Mouse (Mus musculus) lung, postnatal 0 days (tissue): Measurements from ENCODE around the gene Tmem50b. TPM values are rescaled to one million over a fixed set of nuclear protein-coding genes. Genes with fewer than 3 reads are reported as not detected.

Experiments
- ATAC-seq: fragments of 200-750 bp; cut with Nextera tagmentation; 2 replicates; pipeline ENCODE4 v1.8.0; 2017; ENCODE audit warnings: moderate library complexity
- DNase-seq: peaks from one replicate; pipeline ENCODE4 v3.0.0-alpha.2; 2016; ENCODE audit warnings: low spot score
- H3K27ac ChIP-seq: fragments of 300-500 bp; sonication (generic); 2 replicates; pipeline ENCODE4 v1.5.1; 2014; ENCODE audit warnings: antibody characterized with exemption, mild to moderate bottlenecking, low read length, mixed read lengths
- H3K27me3 ChIP-seq: fragments of 300-500 bp; sonication (generic); replicated peaks from 2 replicates; pipeline ENCODE4 v1.6.1; 2014; ENCODE audit warnings: low read length, mixed read lengths; ENCODE audit not compliant: insufficient read depth
- H3K36me3 ChIP-seq: fragments of 300-500 bp; sonication (generic); 2 replicates; pipeline ENCODE4 v1.6.1; 2014; ENCODE audit warnings: low read length, mixed read lengths; ENCODE audit not compliant: insufficient read depth
- H3K4me1 ChIP-seq: fragments of 300-500 bp; sonication (generic); 2 replicates; pipeline ENCODE4 v1.6.1; 2014; ENCODE audit warnings: antibody characterized with exemption, low read depth, low read length, mixed read lengths; ENCODE audit not compliant: insufficient read depth
- H3K4me2 ChIP-seq: fragments of 300-500 bp; sonication (generic); replicated peaks from 2 replicates; pipeline ENCODE4 v1.6.1; 2014; ENCODE audit warnings: low read depth, mild to moderate bottlenecking, low read length, moderate library complexity, mixed read lengths
- H3K4me3 ChIP-seq: fragments of 300-500 bp; sonication (generic); 2 replicates; pipeline ENCODE4 v1.5.1; 2014; ENCODE audit warnings: low read depth, low read length
- H3K9ac ChIP-seq: fragments of 300-500 bp; sonication (generic); replicated peaks from 2 replicates; pipeline ENCODE4 v1.6.1; 2014; ENCODE audit warnings: low read depth, mild to moderate bottlenecking
- H3K9me3 ChIP-seq: fragments of 300-500 bp; sonication (generic); 2 replicates; pipeline ENCODE4 v1.6.1; 2016; ENCODE audit warnings: low read length, mixed read lengths
- CTCF ChIP-seq: IDR thresholded peaks from 2 replicates; pipeline ENCODE4 v1.5.1; 2016; ENCODE audit warnings: antibody characterized with exemption, mild to moderate bottlenecking
- EP300 ChIP-seq: IDR thresholded peaks from 2 replicates; pipeline ENCODE4 v1.6.1; 2016; ENCODE audit warnings: antibody characterized with exemption, mild to moderate bottlenecking, control low read depth
- WGBS: fragments of 180-500 bp; shearing (Covaris S2); extraction: QIAGEN DNeasy Blood & Tissue Kit; methylation state at CpG from one replicate; pipeline ENCODE4 v1.1.7; 2014; 5-methylcytosine and 5-hydroxymethylcytosine counted together
- polyA plus RNA-seq: library from polyadenylated mRNA; unstranded; fragments of >200 nt; fragmentation: Nextera tagmentation; extraction: Ambion mirVana; gene quantifications from 2 replicates; pipeline ENCODE4 v1.2.1, GENCODE M21; 2015

Gene Tmem50b
- polyA plus RNA-seq, 1 experiment from 2014 or later, result 160 TPM

DNA sequence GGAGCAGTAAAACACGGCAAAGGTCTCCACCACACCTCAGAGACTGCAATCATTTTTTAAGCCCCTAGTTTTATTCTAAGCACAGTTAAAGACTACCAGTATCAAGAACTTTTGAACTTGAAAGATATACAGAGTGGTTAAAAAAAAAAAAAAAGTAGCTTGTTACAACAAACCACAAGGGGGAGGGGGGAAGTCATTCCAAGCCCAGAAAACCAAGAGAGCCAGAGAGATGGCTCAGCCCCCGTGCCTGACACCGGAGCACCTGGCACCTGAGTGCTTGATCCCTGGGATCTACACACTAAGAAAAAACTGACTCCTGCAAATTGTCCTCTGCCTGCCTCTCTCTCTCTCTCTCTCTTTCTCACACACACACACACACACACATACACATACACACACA is 4.3 kb downstream of the Tmem50b start:
- no peak overlapping the region for H3K4me3 ChIP-seq
- WGBS, result 50% methylated on average over 3 of the region's 3 CpGs
- H3K9ac ChIP-seq, result no peak overlapping the region
- no peaks in the 10 kb centered on the region for H3K36me3 ChIP-seq
- no peaks in the 10 kb centered on the region for H3K9me3 ChIP-seq
- DNase-seq (no peak), ATAC-seq (no peak)
- H3K27ac ChIP-seq, result no peak overlapping the region
- TF ChIP-seq EP300, result no peak
- TF ChIP-seq CTCF, result no peak
- H3K4me1 ChIP-seq, result 0 out of 2 replicates have a peak, but pooled peaks cover 8% of the 10 kb centered on the region
- no peaks in the 10 kb centered on the region for H3K27me3 ChIP-seq
- H3K4me2 ChIP-seq, result no peak overlapping the region

DNA sequence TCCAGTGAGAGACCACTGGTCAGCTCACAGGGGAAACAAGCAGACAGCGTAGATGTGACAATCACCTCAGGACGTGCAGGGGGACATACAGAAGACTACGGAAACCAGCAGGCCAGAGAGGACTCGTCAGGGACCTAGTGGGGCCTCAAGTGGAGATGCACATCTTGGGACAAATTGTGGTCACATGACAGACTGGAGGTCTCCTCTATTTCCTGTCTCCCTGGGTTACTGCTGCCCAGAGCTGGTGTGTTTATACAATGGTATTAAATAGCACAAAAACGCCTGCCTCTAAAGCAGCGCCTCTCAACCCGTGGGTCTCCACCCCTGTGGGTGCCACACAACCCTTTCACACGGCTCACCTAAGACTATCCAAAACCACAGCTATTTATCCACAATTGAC is 5.4 kb downstream of the Tmem50b start:
- WGBS, result 32% methylated on average over 8 of the region's 8 CpGs

DNA sequence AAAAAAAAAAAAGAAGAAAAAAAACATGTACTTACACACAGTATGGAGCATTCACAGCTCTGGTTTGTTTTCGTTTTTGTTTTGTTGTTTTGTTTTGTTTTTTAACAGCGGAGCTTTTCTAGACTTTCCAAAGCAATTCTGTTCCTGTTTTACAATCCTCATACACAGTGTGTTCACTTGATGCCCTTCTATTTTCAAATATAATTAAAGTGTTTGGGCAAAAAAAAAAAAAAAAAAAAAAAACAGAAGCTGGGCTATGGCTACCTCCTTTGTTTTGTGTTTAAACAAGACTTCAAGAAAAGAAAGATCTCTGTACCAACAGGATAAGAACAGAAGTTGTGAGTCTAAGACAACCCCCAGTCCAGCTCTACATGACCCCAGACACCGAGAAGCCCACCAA is 8.9 kb downstream of the Tmem50b start:
- WGBS, result 89% methylated on average over 3 of the region's 3 CpGs
- no peak overlapping the region for H3K4me3 ChIP-seq
- no peaks in the 10 kb centered on the region for H3K4me1 ChIP-seq
- TF ChIP-seq EP300 (no peak), CTCF (no peak)
- H3K27me3 ChIP-seq, result no peaks in the 10 kb centered on the region
- H3K9me3 ChIP-seq, result no peaks in the 10 kb centered on the region
- no peaks in the 10 kb centered on the region; the same call in 1 of the 2 replicates for H3K36me3 ChIP-seq
- no peak overlapping the region for H3K27ac ChIP-seq
- no peak overlapping the region for H3K4me2 ChIP-seq
- H3K9ac ChIP-seq, result no peak overlapping the region
- DNase-seq (no peak), ATAC-seq (no peak)

More for the DNA sequence above, 5.4 kb downstream of the Tmem50b start:
- Histone ChIP-seq H3K9ac (no peak overlapping the region), H3K27ac (no peak overlapping the region), H3K36me3 (no peaks in the 10 kb centered on the region), H3K27me3 (no peaks in the 10 kb centered on the region), H3K4me2 (no peak overlapping the region), H3K4me3 (no peak overlapping the region), H3K9me3 (no peaks in the 10 kb centered on the region), H3K4me1 (0 out of 2 replicates have a peak, but pooled peaks cover 8% of the 10 kb centered on the region)
- peak; percentile 39 for DNase-seq
- TF ChIP-seq EP300 (no peak), CTCF (no peak)
- peak; percentile 57 for ATAC-seq

GRCm38 (mm10) chr16:91587730-91588453 is 9.7 kb downstream of the Tmem50b start:
- no peaks in the 10 kb centered on the region for H3K27me3 ChIP-seq
- H3K36me3 ChIP-seq, result no peaks in the 10 kb centered on the region; the same call in 1 of the 2 replicates
- H3K27ac ChIP-seq, result no peak overlapping the region
- no peaks in the 10 kb centered on the region for H3K9me3 ChIP-seq
- H3K4me2 ChIP-seq, result no peak overlapping the region
- H3K9ac ChIP-seq, result no peak overlapping the region
- no peaks in the 10 kb centered on the region for H3K4me1 ChIP-seq
- TF ChIP-seq EP300 (no peak), CTCF (no peak)
- no peak overlapping the region for H3K4me3 ChIP-seq
- 73% methylated on average over 6 of the region's 6 CpGs for WGBS
- no peak for DNase-seq
- no peak for ATAC-seq

DNA sequence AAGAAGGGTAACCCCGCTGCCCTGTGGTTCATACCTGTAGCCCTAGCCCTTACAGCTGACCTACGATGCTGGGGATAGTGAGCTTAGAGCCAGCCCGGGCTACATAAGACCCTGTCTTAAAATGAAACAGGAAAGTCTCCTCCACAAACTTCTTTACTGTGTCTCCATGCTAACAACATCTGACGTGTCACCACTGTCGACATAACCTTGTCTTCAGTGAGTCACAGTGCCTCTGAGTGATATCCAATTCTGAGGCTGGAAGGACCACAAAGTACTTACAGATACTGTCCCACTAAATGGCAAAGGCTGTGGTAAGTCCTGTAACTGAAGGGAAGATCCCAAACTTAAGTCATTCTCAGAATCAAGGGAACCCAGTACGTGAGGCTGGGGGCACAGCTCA is 11.4 kb downstream of the Tmem50b start:
- no peaks in the 10 kb centered on the region for H3K9me3 ChIP-seq
- no peaks in the 10 kb centered on the region for H3K4me1 ChIP-seq
- no peak overlapping the region for H3K27ac ChIP-seq
- no peaks in the 10 kb centered on the region for H3K27me3 ChIP-seq
- no peak overlapping the region for H3K9ac ChIP-seq
- DNase-seq (no peak), ATAC-seq (no peak)
- no peaks in the 10 kb centered on the region; the same call in 1 of the 2 replicates for H3K36me3 ChIP-seq
- 82% methylated on average over 6 of the region's 6 CpGs for WGBS
- TF ChIP-seq CTCF (no peak), EP300 (no peak)
- no peak overlapping the region for H3K4me2 ChIP-seq
- no peak overlapping the region for H3K4me3 ChIP-seq

DNA sequence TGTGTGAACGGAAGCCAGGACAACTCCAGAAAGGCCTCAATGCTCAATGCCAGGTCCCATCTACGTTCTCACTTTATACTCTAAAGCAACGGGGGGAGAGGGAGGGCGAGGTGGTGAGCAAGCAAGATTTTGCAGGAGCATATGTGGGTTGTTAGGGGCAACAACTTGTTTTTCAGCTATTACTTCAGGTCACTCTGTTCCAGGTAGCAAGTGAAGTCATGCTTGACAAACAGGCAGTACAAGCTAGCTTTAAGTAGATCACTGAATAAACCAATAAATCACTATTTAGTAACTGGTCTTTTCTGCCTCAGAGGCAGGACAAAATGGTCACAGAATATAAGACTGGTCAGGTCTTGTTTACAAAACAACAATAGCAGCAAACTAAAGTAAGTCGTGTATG is 12.0 kb downstream of the Tmem50b start:
- TF ChIP-seq EP300, result no peak
- TF ChIP-seq CTCF, result no peak
- ATAC-seq (no peak; the same call in 1 of the 2 replicates), DNase-seq (no peak)
- Histone ChIP-seq H3K27me3 (no peaks in the 10 kb centered on the region), H3K9ac (no peak overlapping the region), H3K27ac (no peak overlapping the region), H3K9me3 (no peaks in the 10 kb centered on the region), H3K36me3 (no peaks in the 10 kb centered on the region; the same call in 1 of the 2 replicates), H3K4me2 (no peak overlapping the region), H3K4me1 (no peaks in the 10 kb centered on the region), H3K4me3 (no peak overlapping the region)
- WGBS, result 85% methylated on average over 5 of the region's 5 CpGs
